Mouse (Mus musculus) bone marrow macrophage, adult 2 months (primary cell): ENCODE measurements around the gene Acot7.

Source experiments
- CTCF ChIP-seq: IDR thresholded peaks from 2 replicates; pipeline ENCODE4 v1.5.1; 2012; ENCODE audit warnings: low read depth, mild to moderate bottlenecking, low read length, moderate library complexity
- POLR2A ChIP-seq: IDR thresholded peaks from 2 replicates; pipeline ENCODE4 v1.6.1; 2012; ENCODE audit warnings: mild to moderate bottlenecking, low read depth, low read length, borderline replicate concordance

- TF ChIP-seq CTCF, result no peak
- no peak for TF ChIP-seq POLR2A
Observed at GRCm38 (mm10) chr4:152184353-152185035, 6.6 kb downstream of the Acot7 start.
